Mouse (Mus musculus) liver, embryonic 15.5 days (tissue): ENCODE measurements around the gene Ssc4d. TPM values are rescaled to one million over a fixed set of nuclear protein-coding genes. Genes with fewer than 3 reads are reported as not detected.

Experiments used
- ATAC-seq: fragments of 200-750 bp; cut with Nextera tagmentation; 2 replicates; pipeline ENCODE4 v1.8.0; 2017; ENCODE audit warnings: moderate number of reproducible peaks, mild to moderate bottlenecking, moderate library complexity; ENCODE audit not compliant: insufficient read depth
- H3K27ac ChIP-seq: fragments of 300-500 bp; sonication (generic); replicated peaks from 2 replicates; pipeline ENCODE4 v1.5.1; 2015; ENCODE audit warnings: mild to moderate bottlenecking, inconsistent platforms
- H3K27me3 ChIP-seq: fragments of 300-500 bp; sonication (generic); 2 replicates; pipeline ENCODE4 v1.6.1; 2015; ENCODE audit warnings: mild to moderate bottlenecking, inconsistent platforms
- H3K36me3 ChIP-seq: fragments of 300-500 bp; sonication (generic); replicated peaks from 2 replicates; pipeline ENCODE4 v1.6.1; 2015; ENCODE audit warnings: moderate library complexity, mild to moderate bottlenecking, inconsistent platforms
- H3K4me1 ChIP-seq: fragments of 300-500 bp; sonication (generic); replicated peaks from 2 replicates; pipeline ENCODE4 v1.6.1; 2015; ENCODE audit warnings: inconsistent platforms
- H3K4me2 ChIP-seq: fragments of 300-500 bp; sonication (generic); 2 replicates; pipeline ENCODE4 v1.6.1; 2015; ENCODE audit warnings: moderate library complexity, mild to moderate bottlenecking, inconsistent platforms
- H3K4me3 ChIP-seq: fragments of 300-500 bp; sonication (generic); replicated peaks from 2 replicates; pipeline ENCODE4 v1.5.1; 2015; ENCODE audit warnings: mild to moderate bottlenecking, inconsistent platforms
- H3K9ac ChIP-seq: fragments of 300-500 bp; sonication (generic); 2 replicates; pipeline ENCODE4 v1.6.1; 2015; ENCODE audit warnings: moderate library complexity, mild to moderate bottlenecking, inconsistent platforms
- H3K9me3 ChIP-seq: fragments of 300-500 bp; sonication (generic); replicated peaks from 2 replicates; pipeline ENCODE4 v1.6.1; 2016; ENCODE audit warnings: inconsistent platforms
- WGBS: fragments of 180-500 bp; shearing (Covaris S2); methylation state at CpG from one replicate; pipeline ENCODE4 v1.1.7; 2015; ENCODE audit warnings: mixed read lengths; ENCODE audit not compliant: insufficient replicate concordance; 5-methylcytosine and 5-hydroxymethylcytosine counted together
- polyA plus RNA-seq: library from polyadenylated mRNA; unstranded; fragments of >200 nt; fragmentation: Nextera tagmentation; extraction: Ambion mirVana; gene quantifications from 2 replicates; pipeline ENCODE4 v1.2.1, GENCODE M21; 2015

The Ssc4d gene
- polyA plus RNA-seq, 1 experiment from 2014 or later: 1.8 TPM

DNA sequence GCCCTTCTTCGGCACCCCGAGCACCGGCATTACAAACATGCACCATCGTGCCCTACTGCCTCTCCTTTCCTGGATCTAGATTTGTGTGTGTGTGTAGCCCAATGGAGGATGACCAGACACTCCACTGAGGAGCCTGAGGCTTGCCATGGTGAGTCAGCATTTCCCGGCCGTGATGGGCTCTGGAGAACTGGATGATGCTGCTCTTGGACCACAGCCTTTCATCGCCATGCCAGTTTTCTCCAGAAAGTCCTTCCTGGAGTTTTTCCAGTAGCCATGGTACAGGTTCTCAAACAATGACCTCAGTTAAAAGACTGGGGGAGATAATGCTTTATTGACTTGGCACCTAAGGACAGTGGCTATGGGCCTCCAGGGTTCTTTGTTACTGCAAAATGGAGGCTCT lies 14.4 kb downstream of the Ssc4d start:
- H3K27ac ChIP-seq: peak overlapping the region; percentile 67
- H3K4me2 ChIP-seq: no peak overlapping the region
- H3K4me3 ChIP-seq: no peak overlapping the region
- no peaks in the 10 kb centered on the region for H3K36me3 ChIP-seq
- no peak overlapping the region for H3K9ac ChIP-seq
- peaks cover 71% of the 10 kb centered on the region for H3K4me1 ChIP-seq
- H3K27me3 ChIP-seq: no peaks in the 10 kb centered on the region
- no peaks in the 10 kb centered on the region for H3K9me3 ChIP-seq
- ATAC-seq: no peak
- 79% methylated on average over 7 of the region's 7 CpGs for WGBS

DNA sequence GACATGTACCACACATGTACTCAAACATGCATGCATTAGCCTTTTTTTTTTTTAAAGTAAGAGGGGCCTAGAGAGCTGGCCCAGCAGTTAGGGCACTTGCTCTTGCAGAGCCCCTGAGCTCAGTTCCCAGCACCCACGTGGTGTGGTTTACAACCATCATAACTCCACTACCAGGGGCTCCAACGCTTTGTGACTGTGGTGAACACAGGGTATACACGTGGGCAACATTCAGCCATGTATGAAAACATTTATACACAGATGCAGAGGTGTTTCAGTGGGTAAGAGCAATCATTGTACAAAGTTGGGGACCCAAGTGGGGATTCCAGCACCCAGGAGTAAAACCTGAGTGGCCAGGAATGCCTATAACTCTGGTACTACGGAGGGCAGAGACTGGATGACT lies 16.0 kb downstream of the Ssc4d start:
- Histone ChIP-seq H3K4me2 (peak overlapping the region; percentile 79), H3K27ac (peak overlapping the region; percentile 90), H3K27me3 (no peaks in the 10 kb centered on the region), H3K4me3 (0 out of 2 replicates have a peak overlapping the region, but pooled peaks have one; percentile 47), H3K9me3 (no peaks in the 10 kb centered on the region), H3K36me3 (no peaks in the 10 kb centered on the region), H3K4me1 (peaks cover 69% of the 10 kb centered on the region), H3K9ac (no peak overlapping the region; the same call in 1 of the 2 replicates)
- WGBS: 88% methylated on average over 4 of the region's 4 CpGs
- no peak for ATAC-seq

DNA sequence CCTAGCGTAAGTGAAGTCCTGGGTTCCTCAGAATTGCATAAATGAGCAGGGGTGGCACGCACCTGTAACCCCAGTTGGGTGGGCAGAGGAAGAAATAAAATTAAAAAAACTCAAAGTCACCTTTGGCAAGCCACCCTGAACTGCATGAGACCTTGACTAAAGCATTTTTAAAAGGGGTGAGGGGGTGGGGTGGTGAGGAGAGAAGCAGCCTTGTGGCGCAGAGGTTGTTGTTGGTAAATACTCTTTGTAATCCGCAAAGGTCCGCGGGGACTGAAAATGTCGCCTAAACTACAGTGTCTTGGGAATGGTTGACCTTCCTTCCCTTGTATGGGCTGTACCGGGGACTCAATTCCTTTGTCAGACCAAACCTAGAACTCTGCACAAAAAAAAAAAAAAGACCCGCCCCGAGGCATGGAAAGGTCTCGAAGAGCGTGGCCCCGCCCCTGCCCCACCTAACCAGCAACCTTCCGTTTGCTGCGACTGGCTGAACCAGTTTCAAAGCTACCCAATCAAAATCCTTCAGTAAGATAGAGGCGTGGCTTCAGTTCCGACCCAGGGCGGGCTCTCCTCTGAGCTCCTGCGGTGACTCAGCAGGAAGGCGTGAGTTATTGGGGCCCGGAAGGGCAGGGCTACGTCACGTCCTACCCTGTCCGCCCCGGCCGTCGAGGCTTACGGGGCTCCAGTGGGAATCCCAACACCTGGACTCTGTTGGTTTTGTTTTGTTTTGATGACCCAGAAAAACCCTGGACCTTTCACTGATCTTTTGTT lies 16.9 kb downstream of the Ssc4d start:
- H3K27ac ChIP-seq: peak overlapping the region; percentile 94
- peak overlapping the region; percentile 47 for H3K4me3 ChIP-seq
- peak overlapping the region; percentile 79 for H3K4me2 ChIP-seq
- WGBS: 8% methylated on average over 28 of the region's 28 CpGs
- no peaks in the 10 kb centered on the region for H3K27me3 ChIP-seq
- no peaks in the 10 kb centered on the region for H3K9me3 ChIP-seq
- peaks cover 62% of the 10 kb centered on the region for H3K4me1 ChIP-seq
- ATAC-seq: peak; percentile 73
- H3K36me3 ChIP-seq: no peaks in the 10 kb centered on the region
- peak overlapping the region; percentile 63 for H3K9ac ChIP-seq

DNA sequence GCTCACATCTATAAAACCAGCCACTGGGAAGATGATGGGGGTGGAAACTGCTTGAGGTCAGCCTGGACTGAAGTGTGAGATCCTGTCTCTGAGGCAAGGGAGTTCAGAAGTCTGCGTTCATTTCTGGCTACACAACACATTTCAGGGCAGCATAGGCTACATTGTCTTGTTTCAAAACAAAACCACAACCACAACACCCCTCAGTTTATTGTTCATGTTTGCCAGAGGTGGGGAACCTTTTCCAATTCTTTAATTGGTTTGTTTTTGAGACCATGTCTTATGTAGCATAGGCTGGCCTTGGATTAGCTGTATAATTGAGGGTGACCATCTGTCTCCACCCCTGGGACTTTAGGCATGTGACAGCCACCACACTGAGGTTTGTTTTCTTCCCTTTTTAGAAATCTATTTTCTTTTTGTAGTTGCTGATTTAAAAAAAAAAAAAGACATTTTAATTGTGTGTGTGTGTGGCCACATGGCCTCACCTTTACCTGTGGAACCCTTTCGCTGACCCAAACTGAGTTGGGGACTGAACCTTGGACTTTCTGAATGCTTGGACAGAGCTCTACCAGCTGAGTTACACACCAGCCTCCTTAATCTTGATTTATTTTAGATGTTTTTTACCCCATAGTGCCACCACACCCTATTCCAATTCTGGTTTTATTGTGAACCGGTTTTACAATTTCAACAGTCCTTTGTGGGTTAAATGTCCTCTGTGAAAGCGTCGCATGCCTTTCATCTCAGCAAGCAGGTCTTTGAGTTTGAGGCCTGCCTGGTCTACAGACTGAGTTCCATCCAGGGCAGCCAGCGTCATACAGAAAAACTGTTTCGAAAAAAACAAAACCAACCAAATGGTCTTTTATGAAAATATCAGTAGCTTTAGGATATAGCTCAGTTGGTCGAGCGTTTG lies 17.8 kb downstream of the Ssc4d start:
- ATAC-seq: no peak

DNA sequence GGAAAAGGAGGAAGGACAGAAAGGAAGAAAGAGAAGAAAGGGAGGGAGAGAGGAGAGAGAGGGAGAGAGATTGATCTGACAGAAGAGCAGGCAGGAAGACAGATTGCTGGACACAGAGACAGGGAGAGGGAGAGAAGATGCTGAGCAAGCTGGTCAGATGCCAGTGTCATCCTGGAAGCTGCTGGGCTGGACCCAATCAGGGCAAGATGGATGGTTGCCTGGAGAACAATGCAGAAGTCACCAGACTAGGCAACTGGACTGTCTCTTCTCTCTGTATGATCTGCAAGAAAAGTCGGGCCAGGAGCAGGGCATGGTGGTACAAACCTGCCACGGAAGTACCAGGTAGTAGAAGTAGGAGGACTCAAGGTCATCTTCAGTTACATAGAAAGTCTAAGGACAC lies 21.5 kb downstream of the Ssc4d start:
- no peak overlapping the region for H3K4me2 ChIP-seq
- no peaks in the 10 kb centered on the region for H3K36me3 ChIP-seq
- no peaks in the 10 kb centered on the region for H3K9me3 ChIP-seq
- no peak overlapping the region for H3K9ac ChIP-seq
- peaks cover 35% of the 10 kb centered on the region for H3K4me1 ChIP-seq
- no peak overlapping the region for H3K27ac ChIP-seq
- 67% methylated on average over 2 of the region's 2 CpGs for WGBS
- H3K4me3 ChIP-seq: no peak overlapping the region
- ATAC-seq: no peak
- no peaks in the 10 kb centered on the region for H3K27me3 ChIP-seq

More for the DNA sequence above, 17.8 kb downstream of the Ssc4d start:
- Histone ChIP-seq H3K36me3 (no peaks in the 10 kb centered on the region), H3K9me3 (no peaks in the 10 kb centered on the region), H3K4me3 (peak overlapping the region; percentile 47), H3K27ac (peak overlapping the region; percentile 94), H3K9ac (peak overlapping the region; percentile 49; the same call in 1 of the 2 replicates), H3K4me2 (peak overlapping the region; percentile 79), H3K27me3 (no peaks in the 10 kb centered on the region), H3K4me1 (peaks cover 58% of the 10 kb centered on the region)
- WGBS: 69% methylated on average over 9 of the region's 9 CpGs

DNA sequence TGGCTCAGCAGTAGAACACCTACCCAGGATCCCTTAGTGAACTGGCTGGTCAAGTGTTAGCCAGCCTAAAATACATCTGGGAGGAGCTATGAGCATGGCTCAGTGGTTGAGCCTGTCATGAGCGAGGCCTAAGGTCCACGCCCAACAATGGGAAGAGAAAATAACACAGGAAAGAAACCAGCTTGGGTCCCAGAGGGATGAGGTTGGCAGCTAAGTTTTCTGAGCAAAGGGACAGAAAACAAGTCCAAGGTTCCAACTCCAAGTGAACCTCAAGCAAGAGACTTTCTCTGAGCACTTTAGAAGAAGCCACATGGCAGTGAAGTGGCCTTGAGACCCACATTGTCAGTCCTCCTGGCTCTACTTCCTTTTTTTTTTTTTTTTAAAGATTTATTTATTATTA lies 22.7 kb downstream of the Ssc4d start:
- H3K4me1 ChIP-seq: peaks cover 26% of the 10 kb centered on the region
- H3K27ac ChIP-seq: peak overlapping the region; percentile 74
- H3K27me3 ChIP-seq: no peaks in the 10 kb centered on the region
- H3K4me3 ChIP-seq: no peak overlapping the region
- H3K9ac ChIP-seq: no peak overlapping the region
- H3K9me3 ChIP-seq: no peaks in the 10 kb centered on the region
- 57% methylated on average over 2 of the region's 2 CpGs for WGBS
- no peaks in the 10 kb centered on the region for H3K36me3 ChIP-seq
- ATAC-seq: peak; percentile 70
- H3K4me2 ChIP-seq: peak overlapping the region; percentile 57

DNA sequence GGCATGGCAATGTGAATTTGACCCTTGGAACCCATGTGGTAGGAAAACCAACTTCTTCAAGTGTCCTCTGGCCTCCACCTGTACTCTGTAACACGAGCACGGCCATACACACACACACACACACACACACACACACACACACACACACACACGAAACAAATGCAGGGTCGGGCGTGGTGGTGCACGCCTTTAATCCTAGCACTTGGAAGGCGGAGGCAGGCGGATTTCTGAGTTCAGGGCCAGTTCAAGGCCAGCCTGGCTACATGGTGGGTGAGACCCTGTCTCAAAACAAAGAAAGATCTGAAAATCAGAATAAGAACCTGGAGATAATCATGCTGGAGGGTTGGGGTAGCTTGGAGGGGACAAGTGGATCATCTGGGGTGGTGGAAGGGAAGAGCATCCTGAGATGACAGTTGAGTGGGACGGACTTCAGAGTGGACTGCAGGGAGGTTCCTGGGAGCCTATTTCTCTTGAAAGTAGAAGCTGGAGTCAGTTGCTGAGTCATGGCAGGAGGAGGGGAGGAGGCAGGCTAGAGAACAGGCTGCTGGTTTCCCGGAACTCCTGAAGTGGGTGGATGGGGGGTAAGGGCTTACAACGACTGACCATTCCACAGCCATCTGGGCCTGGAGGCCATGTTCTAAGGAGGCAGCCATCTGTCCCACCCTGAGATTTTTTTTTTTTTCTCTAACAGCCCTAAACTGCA lies 23.5 kb downstream of the Ssc4d start:
- no peaks in the 10 kb centered on the region for H3K36me3 ChIP-seq
- peak overlapping the region; percentile 57 for H3K4me2 ChIP-seq
- ATAC-seq: peak; percentile 81
- H3K27ac ChIP-seq: peak overlapping the region; percentile 74
- H3K27me3 ChIP-seq: no peaks in the 10 kb centered on the region
- no peak overlapping the region for H3K4me3 ChIP-seq
- WGBS: 49% methylated on average over 11 of the region's 11 CpGs
- no peaks in the 10 kb centered on the region for H3K9me3 ChIP-seq
- peaks cover 19% of the 10 kb centered on the region for H3K4me1 ChIP-seq
- peak overlapping the region; percentile 35 for H3K9ac ChIP-seq

DNA sequence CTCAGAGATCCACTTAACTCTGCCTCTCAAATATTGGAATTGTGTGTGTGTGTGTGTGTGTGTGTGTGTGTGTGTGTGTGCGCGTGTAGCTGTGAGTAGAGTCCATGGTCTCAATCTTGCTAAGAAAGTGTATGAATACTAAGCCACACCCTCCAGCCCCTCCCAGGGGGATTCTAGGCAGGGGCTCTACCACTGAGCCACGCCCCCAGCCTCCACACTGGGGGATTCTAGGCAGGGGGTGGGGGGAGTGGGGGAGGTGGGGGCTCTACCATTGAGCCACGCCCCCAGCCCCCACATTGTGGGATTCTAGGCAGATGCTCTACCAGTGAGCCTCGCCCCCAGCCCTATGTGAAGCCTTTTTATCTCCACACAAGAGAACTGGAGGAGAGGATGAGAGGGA lies 27.7 kb downstream of the Ssc4d start:
- Histone ChIP-seq H3K9me3 (no peaks in the 10 kb centered on the region), H3K27ac (no peak overlapping the region), H3K4me3 (no peak overlapping the region), H3K4me2 (no peak overlapping the region), H3K9ac (no peak overlapping the region), H3K36me3 (no peaks in the 10 kb centered on the region), H3K27me3 (no peaks in the 10 kb centered on the region), H3K4me1 (peaks cover 14% of the 10 kb centered on the region)
- ATAC-seq: no peak
- 61% methylated on average over 5 of the region's 5 CpGs for WGBS

DNA sequence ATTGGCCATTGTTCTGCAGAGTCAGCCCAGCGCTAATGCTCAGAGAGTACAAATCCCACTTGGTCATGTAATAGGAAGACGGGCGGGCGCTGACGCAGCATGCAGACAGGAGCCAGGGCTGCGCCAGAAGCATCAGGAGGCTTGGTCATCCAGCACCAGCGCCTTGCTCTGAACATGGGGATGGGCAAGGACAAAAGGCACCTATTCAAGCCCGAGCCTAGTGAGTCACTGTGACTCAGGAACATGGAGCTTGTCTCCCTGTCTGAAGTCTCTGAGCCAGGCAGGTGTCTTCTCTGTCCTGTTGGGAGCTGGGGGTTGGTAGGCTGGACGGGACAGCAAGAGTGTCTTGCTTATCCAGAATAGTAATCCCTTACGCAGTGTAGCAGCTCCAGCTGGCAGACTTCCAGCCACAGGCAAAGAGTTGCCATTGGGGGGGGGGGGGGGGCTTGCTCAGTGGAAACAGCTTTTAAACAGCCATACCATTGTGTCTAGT lies 28.4 kb downstream of the Ssc4d start:
- 70% methylated on average over 10 of the region's 10 CpGs for WGBS
- Histone ChIP-seq H3K4me1 (peaks cover 7% of the 10 kb centered on the region), H3K27me3 (no peaks in the 10 kb centered on the region), H3K4me2 (no peak overlapping the region), H3K27ac (no peak overlapping the region), H3K9ac (no peak overlapping the region), H3K9me3 (no peaks in the 10 kb centered on the region), H3K36me3 (no peaks in the 10 kb centered on the region), H3K4me3 (no peak overlapping the region)
- no peak for ATAC-seq

DNA sequence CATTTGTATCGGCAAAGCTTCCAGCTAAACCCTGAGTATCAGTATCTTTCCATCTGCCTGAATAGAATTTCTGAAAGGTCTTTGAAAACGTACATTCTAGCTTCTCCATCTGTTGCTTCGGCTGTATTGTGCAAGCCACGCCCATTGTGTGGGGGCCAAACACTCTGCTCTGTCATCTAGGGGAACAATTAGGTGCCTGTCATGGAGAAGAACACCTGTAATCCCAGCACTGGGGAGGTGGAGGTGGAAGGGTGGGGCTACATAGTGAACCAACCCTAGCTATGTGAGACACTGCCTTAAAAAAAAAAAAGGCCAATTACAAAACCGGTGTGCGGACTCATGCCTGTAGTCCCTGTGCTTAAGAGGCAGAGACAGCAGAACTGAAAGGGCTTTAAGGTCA lies 31.6 kb downstream of the Ssc4d start:
- Histone ChIP-seq H3K9me3 (no peaks in the 10 kb centered on the region), H3K27ac (no peak overlapping the region), H3K4me3 (no peak overlapping the region), H3K4me1 (0 out of 2 replicates have a peak, but pooled peaks cover 4% of the 10 kb centered on the region), H3K27me3 (no peaks in the 10 kb centered on the region), H3K36me3 (no peaks in the 10 kb centered on the region), H3K9ac (no peak overlapping the region), H3K4me2 (no peak overlapping the region)
- no peak for ATAC-seq
- 53% methylated on average over 6 of the region's 6 CpGs for WGBS
